Mouse (Mus musculus) urinary bladder, postnatal 36 days (tissue): Measurements from ENCODE around the gene Zzz3.
A peak's percentile ranks its signal among the peaks of the same experiment; 100 is the strongest.
"Not testable (repeated sequence)": the region's sequence is repeated elsewhere in the genome, so short reads cannot be mapped to it uniquely, and the experiment has no call there.

ENCODE experiments used
- DNase-seq, 2 experiments: peaks; one replicate each; pipeline ENCODE4 v3.0.0; 2022; ENCODE audit warnings: low spot score in 2 of 2, mixed read lengths in 1 of 2

The Zzz3 gene

DNA sequence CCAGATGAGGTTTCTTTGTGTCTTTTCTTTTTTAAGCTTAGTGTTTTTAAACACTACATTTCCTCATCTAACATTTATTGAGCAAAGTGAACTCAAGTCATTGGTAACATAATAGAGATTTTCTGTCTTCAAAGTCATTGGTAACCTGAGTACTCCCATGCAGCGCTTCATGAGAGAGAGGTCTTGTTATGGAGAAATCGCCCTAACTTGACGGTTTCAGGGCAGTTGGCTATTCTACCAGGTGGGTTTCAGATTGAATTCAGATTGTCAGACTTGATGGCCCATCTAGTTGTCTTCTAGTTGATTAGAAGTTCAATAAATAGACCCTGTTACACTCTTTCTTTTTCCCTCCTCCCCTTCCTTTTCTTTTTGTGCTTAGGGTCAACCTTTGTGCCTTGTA lies 5.6 kb downstream of the Zzz3 start:
- no peak for DNase-seq

DNA sequence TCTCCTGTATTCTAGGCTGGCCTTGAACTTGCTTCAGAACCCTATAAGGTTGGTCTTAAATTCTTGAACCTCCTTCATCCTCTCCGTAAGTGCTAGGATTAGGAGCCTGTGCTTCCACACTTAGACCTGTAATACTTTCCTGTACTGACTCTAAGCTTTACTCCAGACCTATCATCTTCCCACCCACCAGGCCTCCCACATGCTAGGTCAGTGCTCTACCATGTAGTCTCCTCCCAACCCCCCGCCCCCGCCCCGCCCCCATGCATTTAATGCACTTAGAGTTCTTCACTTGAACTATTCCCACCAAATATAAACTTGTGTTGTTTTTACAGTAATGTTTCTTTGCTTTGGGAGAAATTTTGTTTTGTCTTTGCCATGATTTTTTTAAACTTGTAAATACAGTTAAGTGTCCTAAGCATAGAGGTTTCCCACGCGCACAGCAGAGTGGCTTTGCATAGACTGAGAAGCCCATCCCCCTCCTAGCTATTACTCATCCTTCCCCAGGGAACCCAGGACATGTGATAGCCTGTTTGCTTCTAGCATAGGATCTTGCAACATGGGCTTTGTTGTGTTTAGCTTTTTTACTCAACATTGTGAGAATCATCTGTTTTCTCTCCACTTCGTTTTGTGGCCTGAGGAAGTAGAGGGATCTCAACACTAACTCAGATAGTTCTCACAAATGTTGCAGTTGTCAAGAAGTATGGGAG lies 6.8 kb downstream of the Zzz3 start:
- DNase-seq, result peak; percentile 35 to 71

DNA sequence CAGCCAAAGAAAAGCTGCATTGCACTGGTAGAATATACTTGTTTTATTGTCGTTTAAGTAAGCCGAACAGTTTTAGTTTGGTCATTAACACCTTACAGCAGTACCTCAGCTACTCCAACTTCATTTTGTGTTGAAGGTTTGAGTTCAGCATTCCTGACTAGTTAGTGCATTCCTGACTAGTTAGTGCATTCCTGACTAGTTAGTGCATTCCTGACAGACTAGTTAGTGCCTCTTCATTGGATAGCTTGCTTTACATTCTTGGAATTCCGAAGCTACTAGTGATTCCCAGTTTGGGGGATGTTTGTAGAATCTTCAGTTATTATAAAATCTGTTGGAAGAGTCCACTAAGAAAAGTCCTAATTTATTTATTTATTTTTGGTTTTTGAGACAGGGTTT lies 7.4 kb downstream of the Zzz3 start:
- DNase-seq, result no peak

DNA sequence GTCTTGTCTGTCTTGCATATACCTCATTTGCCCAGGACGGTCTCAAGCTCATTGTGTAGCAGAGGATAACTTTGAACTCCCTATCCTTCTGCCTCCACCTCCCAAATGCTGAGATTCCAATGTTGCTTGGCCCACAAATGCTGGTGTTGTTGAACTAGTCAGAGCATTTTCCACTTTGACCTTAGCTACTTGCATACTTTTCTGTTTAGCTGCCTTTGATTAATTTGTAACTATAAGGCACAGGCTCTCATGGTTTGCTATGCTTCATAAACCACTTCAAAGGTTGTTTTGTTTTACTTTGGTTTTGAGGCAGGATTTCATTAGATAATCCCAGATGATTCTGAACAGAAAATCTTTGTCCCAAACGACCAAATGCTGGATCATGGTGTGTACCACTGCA lies 8.6 kb downstream of the Zzz3 start:
- no peak for DNase-seq

DNA sequence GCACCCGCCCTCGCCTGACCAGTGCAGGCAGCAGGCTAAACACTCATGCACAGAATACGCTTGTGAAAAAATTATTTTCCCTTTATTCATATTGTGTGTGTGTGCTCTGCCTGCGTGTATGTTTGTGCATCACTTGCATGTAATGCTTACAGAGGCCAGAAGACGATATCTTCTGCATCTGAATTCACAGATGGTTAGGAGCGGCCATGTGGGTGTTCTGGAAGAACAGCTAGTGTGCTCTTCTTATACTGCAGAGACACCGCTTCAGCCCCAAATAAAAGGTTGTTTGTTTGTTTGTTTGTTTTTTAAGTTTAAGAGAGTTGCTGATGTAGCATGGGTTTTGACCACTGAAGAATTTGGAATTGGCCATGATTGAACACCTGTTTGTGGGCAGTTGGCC lies 10.1 kb downstream of the Zzz3 start:
- no peak for DNase-seq

DNA sequence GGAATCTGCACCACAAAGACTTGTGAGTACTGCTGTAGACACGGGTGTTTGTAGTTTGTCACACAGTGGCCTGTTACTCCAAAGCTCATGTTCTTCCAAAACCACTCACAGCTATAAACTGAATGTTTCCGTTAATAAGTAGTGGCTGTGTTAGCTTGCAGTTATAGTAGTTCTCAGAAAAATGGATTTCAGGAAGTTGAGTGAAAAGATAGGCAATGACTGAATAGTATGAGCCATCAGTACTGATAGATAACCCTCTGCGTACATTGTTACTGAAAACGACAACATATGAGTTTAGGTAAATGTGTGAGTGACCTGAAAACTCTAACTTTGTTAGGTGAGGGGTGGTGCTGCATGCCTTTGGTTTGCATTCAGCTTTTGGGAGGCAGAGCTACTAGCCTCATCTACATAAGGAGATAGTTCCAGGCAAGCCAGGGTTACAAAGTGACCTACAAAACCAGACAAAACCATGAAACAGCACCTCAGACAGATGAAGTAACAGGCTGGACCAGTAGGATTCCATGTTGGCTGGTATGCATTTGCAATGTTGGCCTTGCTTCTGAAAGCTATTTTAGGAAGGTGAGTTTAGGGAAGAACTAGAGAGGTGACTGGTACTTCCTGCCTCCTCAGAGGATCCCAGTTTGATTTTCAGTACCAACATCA lies 10.8 kb downstream of the Zzz3 start:
- no peak for DNase-seq

DNA sequence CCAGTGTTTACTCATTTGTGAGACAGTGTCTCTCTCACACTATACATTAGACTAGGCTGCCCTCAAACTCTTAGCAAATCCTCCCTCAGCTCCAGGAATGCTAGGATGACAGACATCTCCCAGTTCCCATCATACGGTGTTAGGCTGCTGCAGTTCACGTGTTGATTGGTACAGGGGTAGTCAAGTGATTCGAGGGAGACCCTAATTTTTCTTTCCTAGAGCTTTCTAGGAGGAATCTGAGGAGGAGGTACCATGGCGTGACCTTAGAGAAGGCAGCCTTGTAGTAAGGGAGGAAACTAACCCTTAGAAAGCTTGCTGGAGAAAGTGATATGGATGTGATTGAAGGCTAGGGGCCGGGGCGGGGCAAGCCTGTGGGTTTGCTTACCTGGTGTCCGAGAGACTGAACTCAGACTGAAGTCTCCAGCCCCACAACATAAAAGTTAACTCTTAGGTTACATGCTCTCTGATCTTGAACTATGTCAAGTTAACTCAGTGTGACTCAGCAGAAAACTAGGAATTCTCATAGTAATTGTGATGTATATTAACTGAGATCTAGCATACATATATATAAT lies 15.8 kb downstream of the Zzz3 start:
- DNase-seq, result no peak

DNA sequence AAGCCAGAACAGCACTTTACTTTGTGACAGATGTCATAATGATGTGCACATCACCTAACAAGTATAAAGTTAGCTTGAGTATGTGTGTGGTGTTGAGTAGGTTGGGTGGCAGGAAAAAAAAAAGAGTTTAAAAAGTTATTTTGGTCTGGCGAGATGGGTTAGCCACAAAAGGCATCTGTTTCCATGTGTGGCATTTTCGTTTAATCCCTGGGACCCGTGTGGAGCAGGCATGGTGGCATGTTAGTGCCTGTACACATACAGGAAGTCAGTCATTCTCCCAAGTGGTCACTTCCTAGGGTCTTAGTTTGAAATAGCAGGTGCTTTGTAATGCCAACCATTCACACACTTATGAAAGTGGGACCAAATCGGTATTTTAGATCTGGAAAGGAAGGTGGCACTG lies 17.1 kb downstream of the Zzz3 start:
- no peak for DNase-seq

DNA sequence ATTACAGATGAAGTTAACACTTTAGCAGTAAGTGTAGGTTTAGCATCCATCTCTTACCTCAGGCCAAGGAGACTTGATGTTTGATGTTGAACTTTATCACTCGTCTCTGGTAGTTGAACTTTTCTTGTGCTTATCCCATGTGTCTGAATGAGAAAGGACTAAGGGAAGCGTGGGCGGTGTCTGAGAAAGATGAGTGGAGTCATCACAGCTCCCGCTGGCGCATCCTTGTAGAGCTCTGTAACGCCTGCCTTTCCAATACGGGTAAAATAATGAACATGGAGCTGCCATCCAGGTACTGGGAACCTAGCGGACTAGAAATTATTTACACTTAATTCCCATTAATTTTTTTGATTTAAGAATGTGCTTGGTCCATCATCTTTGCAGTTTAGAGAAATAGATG lies 33.7 kb downstream of the Zzz3 start:
- DNase-seq, result no peak

DNA sequence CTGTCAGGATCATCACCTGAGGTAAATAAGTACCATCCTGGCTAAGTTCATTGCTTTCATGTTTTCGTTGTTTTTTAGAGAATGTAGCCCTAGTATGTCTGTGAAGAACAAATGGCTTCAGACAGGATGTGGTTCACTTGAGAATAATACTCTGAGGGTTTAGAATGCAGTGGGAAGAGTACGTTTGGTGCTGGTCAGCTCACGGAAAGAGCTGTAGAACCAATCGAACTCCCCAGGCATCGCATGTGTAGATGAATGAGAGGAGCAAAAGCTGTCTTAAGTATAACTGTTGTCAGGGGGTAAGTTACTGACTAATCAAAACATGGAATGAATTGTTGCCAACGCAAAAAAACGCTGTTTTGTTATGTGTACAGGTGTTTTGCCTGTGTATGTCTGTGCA lies 37.4 kb downstream of the Zzz3 start:
- DNase-seq, result no peak

DNA sequence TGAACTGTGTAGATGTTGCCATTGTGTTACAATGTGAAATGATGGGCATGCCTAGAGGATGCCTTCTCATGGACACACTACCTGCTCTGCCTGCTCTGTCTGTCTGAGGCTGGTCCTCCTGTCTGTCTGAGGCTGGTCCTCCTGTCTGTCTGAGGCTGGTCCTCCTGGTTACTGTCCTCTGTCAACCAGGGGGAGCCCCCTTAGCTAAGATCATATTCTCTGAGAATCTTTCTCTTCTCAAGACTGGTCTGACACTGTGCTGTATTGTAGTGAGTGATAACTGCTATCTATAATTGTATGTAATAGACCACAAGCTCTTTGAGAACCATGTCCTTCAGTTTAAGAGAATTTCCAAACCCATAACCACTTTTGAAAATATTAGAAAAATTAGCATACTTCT lies 40.3 kb downstream of the Zzz3 start:
- no peak for DNase-seq

DNA sequence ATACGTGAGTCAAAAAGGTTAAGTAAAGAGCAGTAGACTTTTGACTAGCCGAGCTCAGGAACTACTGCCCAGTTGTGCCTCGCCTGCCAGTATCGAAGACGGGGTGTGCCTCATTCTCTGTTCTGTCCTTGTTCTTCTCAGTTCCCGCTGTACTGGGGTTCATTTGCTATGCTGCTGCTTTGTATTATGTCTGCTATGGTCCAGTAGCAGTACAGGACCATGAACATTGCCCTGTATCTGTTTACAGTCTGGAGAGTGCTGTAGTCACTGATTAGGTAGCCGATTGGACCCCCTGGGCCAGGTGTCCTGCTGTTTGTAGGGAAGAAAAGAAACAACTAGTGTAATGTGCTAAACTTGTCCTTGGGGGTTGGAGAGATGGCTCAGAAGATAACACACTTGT lies 42.8 kb downstream of the Zzz3 start:
- no peak for DNase-seq

DNA sequence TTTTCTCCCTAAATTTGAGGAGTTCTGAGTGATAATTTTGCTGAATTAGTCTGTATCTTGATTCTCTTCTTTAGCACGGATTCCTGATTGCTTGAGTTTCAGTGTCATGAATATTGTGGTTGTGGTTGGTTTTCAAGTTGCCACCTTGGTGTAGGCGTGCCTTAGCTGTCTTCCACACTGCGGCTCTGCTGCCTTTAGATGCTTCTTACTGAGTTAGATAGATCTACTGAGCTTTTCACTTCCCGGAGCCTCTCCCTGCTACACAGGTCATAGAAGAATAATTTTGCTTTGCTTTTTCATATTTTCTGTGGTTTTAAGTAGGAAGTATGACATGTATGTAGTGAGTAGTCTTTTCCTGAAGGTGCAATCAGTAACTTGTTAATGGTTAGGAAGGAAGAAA lies 47.5 kb downstream of the Zzz3 start:
- DNase-seq, result no peak

DNA sequence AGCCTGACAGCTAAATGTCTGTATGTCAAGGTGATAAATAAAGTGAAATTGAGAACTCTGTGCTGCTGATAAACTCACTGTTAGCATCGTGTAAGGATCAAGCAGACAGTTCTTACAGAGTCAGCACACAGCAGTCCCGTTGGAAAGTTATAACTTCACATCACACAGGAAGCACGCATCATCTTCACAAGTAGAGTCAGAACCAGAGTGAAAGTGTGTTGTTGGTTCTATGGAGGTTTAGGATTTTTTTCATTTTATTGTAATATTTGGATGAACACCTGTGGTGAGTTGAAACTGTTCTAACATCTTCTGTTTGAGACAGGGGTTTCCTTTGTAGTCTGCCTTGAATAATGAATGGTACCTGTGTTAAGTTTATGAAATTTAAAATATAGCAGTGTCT lies 48.8 kb downstream of the Zzz3 start:
- no peak for DNase-seq

DNA sequence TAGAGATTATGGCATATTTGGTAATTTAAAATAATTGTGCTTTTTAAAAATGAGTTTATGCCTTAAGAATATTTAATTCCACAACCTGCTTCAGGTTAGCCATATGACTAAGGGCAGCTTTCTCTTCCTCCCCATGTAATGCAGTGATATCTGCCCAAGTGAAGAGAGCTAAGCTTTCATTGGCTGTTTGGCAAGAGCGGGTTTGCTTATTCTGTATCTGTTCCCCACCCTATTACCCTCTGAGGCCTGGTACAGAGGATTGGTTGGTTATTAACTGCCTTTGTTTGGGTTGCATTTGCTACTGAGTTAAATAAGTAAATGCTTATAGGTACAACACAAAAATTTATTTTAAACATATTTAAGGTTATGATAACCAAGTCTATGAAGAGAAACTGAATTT lies 51.7 kb downstream of the Zzz3 start:
- DNase-seq, result no peak

DNA sequence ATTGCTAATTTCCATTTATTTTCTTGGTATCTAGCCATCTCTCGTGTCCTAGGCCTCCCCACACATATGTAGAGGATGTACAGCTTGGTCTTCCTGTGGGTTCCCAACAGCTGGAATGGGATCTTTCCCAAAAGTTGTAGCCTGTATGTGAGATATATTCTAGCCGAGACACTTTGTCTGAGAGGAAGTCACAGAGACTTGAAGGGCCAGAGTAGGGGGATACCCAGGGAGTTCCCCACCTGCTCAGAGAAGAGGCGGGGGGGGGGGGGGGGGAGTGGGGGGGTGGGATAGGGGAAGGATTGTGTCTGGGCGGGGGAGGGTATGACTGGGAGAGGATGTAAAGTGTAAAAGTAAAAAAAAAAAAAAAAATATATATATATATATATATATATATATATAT lies 57.9 kb downstream of the Zzz3 start:
- DNase-seq, result no peak

DNA sequence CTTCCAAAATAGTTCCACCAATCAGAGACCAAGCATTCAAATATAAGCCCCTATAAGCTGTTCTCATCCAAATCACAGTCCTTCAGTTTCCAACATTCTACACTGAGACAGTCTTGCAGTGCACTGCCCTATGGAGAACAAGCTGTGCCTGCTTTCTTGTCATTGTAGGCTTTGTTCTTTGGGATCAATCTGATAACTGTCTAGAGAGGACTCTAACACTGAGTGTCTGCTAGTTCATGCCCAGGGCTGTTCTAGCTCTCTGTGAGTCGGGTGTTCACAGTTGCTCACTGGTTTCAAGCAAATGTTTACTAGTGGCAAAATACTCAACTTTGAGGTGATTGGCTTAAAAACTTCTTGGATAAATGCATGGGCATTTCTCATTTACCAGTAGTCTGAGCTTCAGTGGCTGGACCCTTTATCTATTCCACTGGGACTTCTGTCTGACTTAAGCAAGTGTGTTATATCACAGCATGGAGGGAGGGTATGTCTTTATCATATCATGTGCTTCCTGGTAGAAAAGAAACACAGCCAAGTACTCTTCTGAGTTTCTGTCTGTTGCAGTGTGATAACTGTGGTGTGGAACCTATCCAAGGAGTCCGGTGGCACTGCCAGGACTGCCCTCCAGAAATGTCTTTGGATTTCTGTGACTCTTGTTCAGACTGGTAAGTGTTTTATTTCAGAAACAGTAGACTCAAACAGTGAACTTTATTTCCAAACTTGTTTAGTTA lies 62.2 kb downstream of the Zzz3 start:
- DNase-seq, result no peak

DNA sequence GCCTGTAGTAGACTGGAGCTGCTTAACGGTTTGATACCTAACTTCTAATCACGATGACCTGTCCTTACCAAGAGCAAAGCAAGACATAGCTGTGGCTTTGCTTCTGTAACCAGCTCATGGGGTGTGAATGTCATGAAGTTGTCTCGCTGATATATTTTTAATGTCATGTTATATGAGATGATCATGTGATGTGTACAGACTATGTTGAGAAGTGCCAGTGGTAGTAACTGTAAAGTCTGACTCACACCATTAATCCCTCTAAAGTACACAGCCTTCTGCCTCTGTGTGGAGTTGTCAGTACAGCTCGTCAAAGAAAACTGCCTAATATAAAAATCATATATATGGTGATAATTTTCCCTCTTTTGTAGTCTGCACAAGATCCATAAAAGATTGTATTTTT lies 63.6 kb downstream of the Zzz3 start:
- not testable (repeated sequence) for DNase-seq

DNA sequence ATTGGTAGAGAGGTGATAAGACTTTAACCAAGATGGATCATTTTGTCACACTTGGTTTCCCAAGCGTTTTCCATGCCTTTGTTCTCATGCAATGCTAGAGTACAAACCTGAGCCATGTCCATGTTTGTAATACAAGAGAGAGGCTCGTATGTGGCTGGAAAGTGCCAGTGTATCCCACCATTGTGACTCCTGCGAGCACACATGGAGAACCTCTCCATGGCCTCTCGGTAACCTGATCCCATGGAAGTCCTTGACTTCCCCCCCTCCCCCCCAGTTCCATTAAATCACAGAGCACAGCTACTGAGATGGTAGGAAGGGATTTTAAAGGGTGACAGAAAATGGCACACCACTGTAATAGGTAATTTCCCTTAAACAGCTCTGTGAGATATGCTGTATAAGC lies 65.5 kb downstream of the Zzz3 start:
- DNase-seq, result no peak

DNA sequence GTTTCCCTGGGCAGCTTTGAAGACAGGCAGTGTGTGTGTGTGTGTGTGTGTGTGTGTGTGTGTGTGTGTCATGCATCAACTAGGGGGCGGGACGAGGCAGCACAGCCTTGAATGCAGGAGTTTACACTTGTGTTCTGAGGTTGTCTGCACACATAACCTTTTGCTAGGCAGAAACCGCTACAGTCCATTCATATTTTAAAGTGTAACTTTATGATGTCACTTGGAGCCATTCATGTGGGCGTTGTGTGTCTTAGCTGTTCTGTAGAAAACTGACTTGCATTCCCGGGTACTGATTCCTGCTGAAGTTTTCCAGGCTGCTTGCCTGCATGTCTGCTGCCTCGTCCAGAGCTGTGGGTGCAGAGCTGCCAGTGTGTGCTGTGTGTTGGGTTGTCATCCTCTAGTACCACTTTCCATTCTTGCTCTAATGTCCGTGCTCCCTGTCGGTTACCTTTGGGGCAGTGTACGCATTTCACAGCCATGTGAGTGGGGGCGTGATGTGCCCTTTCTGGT lies 66.8 kb downstream of the Zzz3 start:
- DNase-seq, result no peak

DNA sequence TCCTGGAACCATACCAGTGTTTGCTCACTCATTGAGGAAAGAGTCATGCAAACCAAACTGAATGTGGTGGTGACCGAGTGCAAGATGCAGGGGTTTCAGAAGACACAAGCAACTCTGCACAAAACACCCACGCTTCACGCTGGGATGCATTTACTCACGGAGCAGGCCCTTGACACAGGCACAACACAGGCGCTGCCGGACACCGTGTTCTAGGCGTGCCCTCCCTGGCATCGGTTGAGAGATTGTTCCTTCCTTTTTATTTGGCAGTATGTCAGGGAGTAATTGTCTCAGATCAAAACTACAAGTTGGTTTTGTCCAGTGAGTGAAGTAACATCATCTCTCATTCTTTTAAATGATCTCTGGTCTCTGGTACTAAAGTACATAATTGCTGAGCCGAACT lies 67.6 kb downstream of the Zzz3 start:
- DNase-seq, result no peak

DNA sequence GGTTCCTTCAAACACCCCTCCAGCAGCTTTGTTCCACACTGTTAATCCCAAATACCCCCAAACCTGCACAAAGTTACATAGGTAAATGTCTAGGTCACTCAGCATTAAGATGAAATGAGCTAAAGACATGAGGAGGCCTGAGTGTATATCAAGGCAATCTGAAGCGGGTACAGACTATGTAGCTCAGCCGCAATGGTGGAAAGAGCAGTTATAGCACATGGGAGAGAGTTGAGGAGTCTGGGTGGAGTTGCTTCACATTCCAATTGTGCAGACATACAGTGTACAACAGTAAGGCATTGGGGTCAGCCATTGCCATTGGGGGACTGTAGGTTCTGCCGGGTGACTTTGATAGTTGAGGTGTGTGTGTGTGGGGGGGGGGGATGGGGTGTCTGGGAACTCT lies 69.2 kb downstream of the Zzz3 start:
- DNase-seq, result no peak

DNA sequence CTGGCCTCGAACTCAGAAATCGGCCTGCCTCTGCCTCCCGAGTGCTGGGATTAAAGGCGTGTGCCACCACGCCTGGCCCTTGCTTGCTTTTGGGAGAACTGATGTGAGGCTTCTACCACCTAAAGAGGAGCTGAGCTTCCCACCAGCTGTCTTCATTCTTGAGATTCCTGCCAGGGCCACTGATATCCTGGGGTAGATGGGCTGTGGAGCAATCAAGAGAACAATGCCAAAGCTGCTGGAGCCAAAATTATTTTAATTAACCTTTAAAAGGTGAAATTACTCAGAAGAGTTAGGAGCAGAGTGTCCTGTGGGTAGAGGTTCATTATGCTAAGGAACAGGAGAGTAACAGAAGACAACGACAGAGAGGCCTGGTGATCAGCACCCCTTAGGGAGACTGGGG lies 70.1 kb downstream of the Zzz3 start:
- no peak for DNase-seq
